Mouse (Mus musculus) adrenal gland, adult 8-10 months (tissue): ENCODE measurements around the gene March5. TPM values are rescaled to one million over a fixed set of nuclear protein-coding genes. Genes with fewer than 3 reads are reported as not detected.
"Not testable (repeated sequence)": the region's sequence is repeated elsewhere in the genome, so short reads cannot be mapped to it uniquely, and the experiment has no call there.

Source experiments
- DNase-seq: peaks from one replicate; pipeline ENCODE4 v3.0.0; 2022
- total RNA-seq, 4 experiments: library from RNA; stranded (reverse); gene quantifications; 2 replicates each; pipeline ENCODE4 v1.2.4; 2022

Gene March5
- 100 to 1,000 TPM in 1 of 4 experiments, 10 to 100 TPM in 3; 78.1 to 100 (median 96.2) TPM for total RNA-seq

DNA sequence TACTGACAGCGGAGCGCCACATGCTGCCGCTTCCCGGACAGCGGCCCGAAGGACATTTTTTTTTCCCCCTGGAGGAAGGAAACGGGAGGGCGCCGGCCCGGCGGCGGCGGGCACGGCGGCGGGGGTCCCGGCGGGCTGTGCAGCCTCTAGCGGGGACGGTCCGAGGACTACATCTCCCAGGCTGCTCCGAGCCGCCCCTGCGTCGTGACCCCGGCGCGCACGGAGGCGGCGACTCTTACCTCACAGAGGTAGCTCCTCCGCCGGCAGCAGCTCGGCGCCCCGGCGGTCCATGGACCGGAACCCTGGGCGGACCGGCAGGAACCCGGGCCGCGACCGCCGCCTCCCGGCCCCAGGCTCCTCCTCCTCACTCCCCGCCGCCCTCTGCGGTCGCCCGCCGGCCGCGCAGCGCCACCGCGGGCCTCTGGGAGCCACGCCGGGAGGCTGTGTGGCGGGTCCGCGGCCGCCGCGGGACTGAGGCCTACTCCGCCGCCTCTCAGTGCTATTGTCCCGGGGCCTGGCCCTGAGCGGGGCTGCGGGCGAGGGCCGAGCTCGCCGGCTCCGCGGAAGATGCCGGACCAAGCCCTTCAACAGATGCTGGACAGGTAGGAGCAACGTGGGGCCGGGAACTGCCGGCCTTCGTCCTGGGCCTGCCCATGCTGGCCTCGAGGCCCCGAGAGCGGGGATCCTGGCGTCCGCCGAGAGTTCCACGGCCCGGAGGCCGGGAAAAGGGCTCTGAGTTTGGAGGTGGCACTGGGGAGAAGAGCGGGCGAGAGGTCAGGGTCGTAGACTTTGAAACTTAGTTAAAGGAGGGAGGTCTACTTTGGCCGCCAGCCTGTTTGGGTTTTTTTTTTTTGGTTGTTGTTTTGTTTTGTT is at the start of gene March5:
March5 (plus strand) TSS at position 241 of the 873 bp plus-strand sequence.
- DNase-seq: peak; percentile 89

DNA sequence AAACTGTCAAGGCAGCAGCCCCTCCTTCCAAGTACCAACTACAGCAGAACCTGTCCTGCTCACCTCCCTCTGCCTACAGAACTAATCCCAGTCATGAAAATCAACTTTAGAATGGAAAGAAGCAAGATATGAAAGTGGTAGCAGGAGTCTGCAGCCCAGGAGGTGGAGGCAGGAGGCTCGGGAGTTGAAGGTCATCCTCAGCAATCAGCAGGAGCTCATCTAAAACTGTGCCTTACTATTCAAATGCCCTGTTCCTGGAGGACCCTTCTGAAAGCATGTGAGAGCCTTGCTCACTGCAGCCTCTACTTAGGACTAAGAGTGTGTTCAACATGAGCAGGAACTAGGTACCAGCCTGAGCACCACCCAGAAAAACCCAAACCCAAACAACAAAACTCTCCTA is 35.2 kb upstream of the March5 start:
- DNase-seq: no peak

DNA sequence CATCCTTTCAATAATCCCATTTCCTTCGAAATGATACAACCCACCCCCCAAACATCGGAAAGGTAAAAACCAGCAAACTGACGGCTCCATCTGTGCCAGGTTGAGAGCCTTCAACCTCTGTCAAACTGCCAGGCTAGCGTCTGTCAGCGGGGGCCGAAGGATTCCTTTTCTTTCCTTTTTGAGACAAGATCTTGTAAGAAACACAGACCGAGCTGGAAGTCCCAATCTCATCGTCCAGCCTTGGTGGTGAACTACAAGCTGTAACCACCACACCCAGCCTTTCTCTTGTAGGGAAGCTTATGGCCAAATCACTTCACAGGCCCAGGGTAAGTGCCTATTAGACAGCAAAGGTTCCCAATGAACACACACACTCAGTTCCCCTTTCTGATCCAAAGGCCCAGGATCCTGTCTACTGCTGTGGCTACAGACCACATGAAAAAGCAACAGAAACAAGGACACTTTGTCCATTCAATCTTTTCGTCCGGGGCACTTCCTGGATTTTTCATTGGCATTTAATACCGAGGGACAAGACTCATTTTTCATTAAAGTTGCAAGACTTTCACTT is 34.7 kb upstream of the March5 start:
- no peak for DNase-seq

DNA sequence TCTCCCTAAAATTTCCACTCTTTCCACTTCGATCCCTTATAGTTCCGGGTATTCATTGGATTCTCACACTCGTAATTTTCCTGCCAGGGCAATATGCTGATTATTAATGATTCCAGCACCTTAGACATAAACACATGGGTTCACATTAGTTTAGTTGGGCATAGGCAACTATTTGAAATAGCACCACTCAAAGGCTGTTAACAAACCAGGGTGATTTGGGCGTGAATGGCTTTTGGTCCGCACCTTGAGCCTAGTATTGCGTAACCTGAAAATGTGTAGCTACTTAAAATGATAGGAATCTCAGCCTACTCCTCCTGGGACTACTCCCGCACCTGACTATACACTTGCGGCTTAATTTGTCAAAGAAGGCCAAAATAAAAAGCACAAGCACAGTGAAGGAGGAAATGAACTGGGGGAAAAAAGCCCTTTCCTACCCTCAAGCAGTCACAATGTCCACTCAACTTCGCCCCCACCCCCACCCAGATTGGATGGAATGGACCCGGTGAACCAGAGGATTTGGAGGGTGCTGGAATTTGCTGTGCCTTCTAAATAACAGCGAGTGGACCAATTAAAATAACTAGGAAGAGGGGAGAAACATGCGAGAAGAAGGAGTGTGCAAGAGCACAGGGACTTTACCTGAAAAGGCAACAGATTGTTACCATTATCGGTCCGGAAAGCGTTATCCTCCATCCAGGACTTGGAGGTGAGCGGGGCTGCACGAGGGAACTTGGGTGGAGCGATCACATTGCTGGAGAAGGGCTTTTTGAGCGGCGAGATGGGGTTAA is 33.8 kb upstream of the March5 start:
- no peak for DNase-seq

DNA sequence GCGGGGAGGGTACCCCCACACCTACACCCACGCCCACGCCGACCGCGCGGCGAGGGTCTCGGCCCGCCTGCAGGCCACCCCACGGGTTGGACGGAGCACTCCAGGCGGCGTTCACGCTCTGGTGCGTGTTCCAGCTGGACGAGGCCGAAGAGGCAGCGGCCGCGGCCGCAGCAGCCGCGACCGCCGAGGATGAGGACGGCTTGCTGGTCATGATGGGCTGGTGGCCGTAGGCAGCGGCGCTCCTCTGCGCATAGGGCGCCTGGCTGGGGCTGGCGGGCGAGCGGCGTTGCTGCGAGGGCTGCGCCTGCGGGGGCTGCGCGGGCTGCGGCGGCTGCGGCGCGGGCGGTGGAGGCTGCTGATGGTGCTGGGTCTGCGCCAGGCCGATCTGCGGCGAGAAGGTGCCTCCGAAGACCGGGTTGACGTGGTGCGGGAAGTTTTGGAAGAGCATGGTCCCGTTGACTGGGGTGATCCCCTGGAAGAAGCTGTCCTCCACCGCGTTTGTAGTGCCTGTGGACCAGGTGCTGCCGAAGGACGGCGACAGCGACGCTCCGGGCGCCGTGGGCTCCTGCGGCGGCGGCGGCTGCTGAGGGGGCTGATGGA is 33.1 kb upstream of the March5 start:
- peak; percentile 25 for DNase-seq

DNA sequence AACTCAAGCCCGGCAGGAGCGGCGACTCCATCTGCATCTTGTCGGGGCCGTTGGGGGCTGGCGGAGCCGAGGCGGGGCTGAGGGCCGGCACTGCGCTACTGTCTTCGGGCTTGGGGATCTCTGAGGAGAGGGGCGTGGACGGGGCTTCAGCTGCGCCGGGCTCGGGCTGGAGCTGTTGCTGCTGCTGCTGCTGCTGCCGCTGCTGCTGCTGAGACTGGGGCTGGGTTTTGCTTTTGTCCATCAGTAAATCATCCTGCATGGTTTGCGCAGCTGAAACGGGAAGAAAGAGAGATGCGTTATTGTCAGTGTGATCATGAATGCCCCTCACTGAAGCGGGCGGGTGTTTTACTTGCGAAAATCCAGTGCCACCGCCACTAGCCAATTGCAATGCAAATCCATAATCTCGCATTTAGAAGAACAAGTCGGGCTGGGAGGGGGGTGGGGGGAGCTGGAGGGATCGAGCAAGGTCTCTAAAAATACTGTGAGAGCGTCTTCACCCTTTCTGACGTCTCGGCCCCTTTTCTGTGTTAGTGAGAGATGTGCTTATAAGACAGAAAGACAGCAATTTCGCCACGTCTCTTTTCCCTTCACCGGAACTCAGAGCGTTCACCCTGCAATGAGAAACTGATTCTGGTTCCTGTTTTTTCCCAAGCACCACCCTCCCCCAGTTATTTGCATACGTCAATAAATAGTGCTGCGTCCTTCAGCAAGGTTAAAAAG is 32.5 kb upstream of the March5 start:
- peak; percentile 66 for DNase-seq

DNA sequence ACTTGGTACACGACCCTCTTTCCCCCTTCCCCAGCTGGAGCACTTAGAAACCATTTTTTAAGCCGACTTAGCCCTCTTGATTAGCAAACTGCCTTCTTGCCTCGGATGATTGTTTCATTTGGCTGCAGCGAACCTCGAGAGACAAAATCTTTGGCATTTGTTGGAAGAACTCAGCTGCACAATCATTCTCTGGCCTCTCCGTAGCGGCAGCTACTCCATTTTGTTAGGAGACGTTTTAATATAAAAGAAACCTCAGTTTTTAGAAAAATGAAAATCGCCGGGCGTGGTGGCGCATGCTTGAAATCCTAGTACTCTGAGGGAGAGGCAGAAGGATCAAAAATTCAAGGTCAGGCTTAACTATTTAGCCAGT is 31.9 kb upstream of the March5 start:
- no peak for DNase-seq

DNA sequence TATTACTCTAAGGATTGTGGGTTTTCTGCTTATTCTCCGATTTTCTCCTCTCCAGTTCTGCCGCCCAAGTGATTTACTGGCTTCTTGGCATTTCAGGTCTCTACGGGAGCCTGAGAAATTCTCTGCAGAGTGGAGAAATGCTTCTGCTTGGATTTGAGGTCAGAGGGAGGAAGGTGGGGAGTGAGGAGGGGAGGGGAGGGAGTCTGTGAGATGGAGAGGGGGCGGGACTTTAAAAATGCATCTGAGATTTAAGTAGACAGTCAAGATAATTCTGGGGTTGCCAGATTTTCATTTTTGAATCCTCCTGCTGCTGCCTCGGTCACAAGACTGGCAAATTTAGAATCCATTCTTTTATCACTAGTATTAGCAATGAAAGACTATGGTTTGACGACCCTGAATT is 31.4 kb upstream of the March5 start:
- no peak for DNase-seq

DNA sequence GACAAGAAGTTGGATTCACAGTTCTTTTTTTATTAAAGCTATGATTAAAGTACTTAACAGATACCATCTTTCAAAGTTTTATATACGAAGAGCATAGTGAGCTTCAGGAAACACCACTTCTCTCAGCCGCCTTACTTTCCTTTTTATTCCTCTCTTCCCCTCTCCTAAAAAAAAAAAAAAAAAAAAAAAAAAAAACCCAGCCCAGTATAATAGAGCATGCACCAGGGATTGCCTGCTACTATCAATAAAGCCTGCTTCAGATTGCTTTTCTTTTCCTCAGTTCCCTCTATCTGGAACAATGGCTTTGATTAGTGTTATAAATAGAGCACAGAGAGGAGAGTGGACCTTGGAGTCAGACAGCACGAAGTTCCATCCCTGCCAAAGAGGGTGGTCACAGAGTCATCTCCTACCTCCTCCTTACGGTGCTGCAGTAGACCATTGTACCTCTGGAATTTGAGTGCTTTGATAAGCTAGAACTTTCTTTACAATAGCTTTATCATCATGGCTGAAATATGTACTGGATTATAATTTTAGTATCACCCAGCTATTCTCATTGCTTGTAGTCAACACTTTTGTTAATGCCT is 30.4 kb upstream of the March5 start:
- DNase-seq: no peak

DNA sequence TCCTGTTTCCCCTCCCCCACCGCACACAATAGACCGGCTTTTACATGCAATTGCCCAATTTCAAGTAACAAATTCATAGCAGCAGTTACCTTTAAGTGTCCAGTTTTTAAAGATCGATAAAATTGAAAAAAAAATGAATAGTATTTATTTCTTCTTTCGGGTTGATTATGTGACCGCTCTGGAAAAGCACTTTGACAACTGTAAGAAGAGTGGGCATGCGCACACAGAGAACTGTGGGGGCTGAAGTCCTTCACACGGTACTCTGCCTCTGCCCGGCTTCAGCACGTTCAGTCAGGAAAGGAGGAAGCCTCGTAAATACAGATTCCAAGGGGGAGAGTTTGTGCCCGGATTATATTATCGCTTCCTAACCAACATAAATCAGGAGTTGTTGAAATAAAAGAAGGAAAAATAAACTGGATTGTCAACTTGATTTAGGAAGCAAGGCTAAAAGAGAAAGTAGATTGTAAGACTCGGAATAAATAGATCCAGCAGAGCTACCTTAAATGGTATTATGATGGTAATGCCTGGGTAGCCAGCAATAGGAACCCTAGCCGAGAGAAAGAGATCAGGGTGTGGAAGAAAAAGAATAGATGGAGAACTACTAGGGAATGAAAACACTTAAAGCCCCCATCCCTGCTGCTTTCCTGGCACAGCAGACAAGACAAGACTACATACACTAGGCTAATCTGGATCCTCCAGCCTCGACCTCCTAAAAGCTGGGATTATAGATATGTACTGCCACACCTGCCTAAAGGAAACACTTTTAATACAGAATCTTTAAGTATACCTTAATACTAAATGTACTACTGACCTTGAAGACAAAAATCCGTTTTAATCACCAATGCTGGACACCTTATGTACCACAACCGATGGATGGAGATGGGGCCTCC is 29.3 kb upstream of the March5 start:
- DNase-seq: peak; percentile 64

DNA sequence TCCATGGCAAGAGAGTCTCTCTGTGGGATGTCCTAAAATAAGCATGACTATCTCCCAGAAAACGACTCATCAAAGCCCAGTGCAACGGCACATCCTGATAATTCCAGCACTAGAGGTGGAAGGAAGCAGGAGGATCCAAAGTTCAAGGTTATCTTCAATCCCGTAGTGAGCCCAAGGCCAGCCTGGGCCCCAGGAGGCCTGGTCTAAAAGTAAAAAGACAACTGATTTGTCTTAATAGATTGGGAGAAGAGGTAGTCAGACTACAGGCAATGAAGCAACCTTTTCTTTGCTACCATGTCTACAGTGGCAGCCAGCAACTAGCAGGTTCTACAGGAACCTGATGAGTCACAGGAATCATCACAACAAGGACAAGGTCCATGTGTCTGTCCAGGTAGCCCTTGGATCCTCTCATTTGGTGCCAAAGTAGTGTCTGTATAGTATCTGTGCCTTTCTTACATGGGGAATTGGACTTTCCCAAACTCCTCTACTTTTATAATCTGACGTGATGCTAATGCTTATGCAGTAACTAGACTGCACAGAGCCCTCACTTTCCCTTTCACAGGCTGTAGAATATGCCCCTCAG is 18.9 kb upstream of the March5 start:
- DNase-seq: no peak

DNA sequence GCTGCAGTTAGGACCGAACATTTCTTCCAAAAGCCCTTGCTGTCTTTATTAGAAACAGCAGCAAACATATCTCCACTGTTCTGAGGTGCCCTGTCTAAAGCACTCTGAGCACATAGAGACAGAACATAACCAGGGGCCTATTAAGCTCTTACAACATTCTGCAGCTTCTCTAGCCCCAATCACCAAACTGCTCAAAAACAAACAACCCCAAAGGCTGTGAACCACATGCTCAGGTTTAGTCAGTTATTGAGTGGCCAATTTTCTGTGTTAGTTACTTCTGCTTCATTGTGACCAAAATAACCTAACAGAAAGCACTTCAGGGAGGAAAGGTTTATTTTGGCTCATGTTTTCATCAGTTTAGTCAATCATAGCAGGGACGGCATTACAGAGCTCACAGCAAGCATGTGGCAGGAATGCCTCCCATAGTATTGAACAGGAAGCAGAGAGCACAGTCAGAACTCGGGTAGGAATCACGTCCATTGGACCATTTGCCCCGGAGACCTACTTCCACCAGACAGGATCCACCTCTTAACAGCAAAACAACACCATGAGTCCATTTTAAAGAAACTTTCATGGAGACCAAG is 14.8 kb upstream of the March5 start:
- DNase-seq: no peak

DNA sequence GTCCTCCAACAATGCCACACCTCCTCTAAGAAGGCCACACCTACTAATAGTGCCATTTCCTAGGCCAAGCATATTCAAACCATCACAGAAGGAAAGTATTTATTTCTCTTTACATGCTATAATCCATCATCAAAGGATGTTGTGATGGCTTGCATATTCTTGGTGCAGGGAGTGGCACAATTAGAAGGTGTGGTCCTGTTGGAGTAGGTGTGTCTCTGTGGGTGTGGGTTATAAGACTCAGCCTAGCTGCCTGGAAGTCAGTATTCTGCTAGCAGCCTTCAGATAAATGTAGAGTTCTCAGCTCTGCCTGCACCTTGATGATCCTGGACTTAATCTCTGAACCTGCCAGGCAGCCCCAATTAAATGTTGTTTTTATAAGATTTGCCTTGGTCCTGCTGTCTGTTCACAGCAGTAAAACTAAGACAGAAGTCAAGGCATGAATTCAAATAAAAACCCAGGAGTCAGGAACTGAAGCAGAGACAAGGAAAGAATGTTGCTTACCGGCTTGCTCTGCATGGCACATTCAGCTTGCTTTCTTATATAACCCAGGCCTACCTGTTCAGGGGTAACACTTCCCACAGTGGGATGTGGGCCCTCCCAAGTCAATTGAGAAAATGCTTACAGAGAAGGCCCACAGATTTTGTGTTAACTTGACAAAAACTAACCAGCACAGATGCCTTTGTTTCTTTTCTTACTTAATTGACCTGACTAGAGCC is 9.0 kb upstream of the March5 start:
- DNase-seq: no peak

DNA sequence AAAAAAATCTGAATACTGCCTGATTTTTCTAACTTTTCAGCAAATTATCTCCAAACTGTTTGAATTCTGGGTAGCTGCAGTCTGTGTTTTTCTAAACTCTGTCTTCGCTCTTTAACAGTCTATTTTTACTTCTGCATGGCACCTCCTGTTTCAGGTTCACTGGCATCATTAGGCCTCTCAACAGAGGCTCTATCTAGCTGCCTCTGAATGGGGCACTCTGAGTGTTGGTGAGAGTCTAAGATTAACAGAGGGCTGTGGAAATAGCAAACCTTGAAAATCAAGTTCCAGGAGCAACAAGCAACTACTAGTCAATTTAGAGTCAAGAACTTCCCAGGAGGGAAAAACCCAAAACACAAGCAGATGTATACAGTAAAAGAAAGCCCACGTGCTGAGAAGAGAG is 7.5 kb upstream of the March5 start:
- no peak for DNase-seq

DNA sequence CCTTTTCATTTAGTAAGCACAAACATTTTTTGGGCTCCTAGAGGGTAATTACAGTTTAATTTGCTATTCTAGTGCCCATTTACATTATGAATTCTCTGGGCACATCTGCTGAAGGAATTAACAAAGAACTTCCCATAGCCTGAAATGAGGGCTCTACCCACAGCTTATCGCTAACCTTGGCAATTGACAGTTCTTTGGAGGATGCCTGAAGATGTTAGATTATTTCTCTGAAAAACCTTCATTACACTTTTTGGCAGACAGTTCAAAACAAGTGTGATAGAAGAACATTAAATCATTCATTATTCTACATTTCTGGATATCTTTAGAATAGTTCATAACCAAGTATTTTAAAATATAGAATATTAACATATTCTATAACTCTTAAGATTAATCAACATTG is 4.0 kb upstream of the March5 start:
- DNase-seq: no peak

DNA sequence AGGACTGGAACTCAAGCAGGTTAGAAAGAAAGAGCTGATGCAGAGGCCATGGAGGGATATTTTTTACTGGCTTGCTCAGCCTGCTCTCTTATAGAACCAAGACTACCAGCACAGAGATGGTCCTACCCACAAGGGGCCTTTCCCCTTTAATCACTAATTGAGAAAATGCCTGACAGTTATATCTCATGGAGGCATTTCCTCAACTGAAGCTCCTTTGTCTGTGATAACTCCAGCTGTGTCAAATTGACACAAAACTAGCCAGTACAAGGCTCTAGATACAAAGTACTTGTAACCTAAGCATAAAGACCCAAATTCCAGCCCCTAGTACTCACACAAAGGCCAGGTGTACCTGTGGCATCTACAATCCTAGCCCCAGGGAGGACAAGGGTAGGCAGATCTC is 2.2 kb upstream of the March5 start:
- DNase-seq: not testable (repeated sequence)

DNA sequence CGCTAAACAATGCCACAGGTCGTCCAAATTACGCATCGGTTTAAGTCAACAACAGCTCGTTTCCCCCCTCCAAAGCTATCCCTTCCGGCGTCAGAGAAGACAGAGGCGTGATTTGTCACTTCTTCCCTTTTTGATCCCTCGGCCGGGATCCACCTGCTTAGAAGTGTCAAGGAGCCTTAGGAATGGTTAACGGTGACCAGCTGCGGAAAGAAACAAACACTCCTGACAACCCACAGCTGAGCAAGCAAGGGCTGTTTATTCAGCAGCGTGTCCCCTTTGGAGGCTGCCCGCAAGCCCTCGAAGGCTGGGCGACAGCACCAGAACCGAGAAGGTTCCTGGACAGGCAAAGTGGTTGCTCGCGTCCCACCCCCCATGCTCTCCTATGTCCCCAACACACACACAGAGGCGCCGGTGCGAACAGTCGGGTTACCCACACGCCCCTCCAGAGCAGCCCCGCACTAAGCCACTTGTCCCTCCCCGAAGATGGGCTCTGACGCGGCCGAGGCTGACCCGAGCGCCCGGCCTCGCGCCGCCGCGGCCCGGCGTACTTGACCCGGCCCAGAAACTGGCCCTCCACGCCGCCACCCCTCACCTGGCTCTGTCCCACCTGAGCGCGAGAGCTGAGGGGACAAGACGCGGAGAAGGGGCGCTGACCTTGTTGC is 571 bp upstream of the March5 start:
- peak; percentile 54 for DNase-seq

DNA sequence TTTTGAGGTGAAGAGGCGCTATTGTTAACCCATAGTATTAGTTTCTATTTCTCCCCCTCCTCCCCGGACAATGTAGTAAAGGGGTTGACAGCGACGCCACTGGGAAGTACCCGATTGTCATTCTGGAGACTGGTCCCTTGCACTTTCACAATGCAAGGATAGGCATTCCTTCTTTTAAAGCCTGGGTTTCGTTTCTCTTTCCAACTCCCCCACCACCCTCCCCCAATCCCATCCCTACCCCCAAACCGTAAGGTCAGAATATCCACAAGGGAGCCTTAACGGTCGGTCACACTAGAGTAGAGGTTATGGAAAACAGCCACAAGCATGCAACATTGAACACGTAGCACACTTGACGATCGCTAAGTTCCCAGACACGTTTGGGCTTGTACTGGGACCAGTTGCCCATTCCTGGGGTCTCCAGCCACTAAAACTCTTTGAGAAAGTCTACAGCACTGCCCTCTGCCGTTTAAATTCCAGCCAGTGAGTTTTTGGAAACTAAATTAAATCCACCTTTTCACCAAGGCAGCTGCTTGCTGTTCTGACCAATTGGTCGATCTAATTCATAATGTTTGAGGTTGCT is 923 bp downstream of the March5 start, which contains the start of gene Cpeb3:
Cpeb3 (minus strand) TSS at position 426 of the 580 bp plus-strand sequence.
- no peak for DNase-seq
